Mouse (Mus musculus) G1E (cell line): ENCODE results near the gene Pfkfb3.

ENCODE experiments used
- CTCF ChIP-seq: IDR thresholded peaks from 2 replicates; pipeline ENCODE4 v1.5.1; 2012; ENCODE audit warnings: low read depth, low read length, inconsistent platforms, mixed read lengths
- GATA1 ChIP-seq: IDR thresholded peaks from 2 replicates; pipeline ENCODE4 v1.6.1; 2012; ENCODE audit warnings: borderline replicate concordance, low read length, inconsistent platforms, mixed read lengths
- POLR2AphosphoS5 ChIP-seq: IDR thresholded peaks from 2 replicates; pipeline ENCODE4 v1.6.1; 2012; ENCODE audit warnings: low read depth, low read length, inconsistent platforms; ENCODE audit not compliant: insufficient replicate concordance
- TAL1 ChIP-seq: conservative IDR thresholded peaks from 2 replicates; pipeline ENCODE4 v1.6.1; 2012; ENCODE audit warnings: low read depth, low read length, inconsistent platforms, mixed read lengths

GRCm38 (mm10) chr2:11542121-11542520, 11.8 kb downstream of the Pfkfb3 start:
- no peak for TF ChIP-seq CTCF
- TF ChIP-seq GATA1 = no peak
- no peak for TF ChIP-seq TAL1
- no peak for TF ChIP-seq POLR2AphosphoS5
